Mouse (Mus musculus) granulocyte monocyte progenitor cell, adult 5-6 weeks (primary cell): Measurements from ENCODE around the gene Chek2. TPM values are rescaled to one million over a fixed set of nuclear protein-coding genes. Genes with fewer than 3 reads are reported as not detected.
"Not testable (repeated sequence)": the region's sequence is repeated elsewhere in the genome, so short reads cannot be mapped to it uniquely, and the experiment has no call there.

Experiments used
- ATAC-seq: replicated peaks from 2 replicates; pipeline ENCODE4 v1.8.0; 2016; ENCODE audit warnings: mild to moderate bottlenecking, moderate TSS enrichment, inconsistent platforms; ENCODE audit not compliant: poor library complexity, severe bottlenecking
- total RNA-seq, 2 experiments: library from RNA; stranded (forward) in 1 of 2; stranded (reverse) in 1 of 2; fragments of 200-712, 200-1000 nt in 1 of 2; fragments of >200 nt in 1 of 2; fragmentation: Nextera tagmentation in 1 of 2; gene quantifications; 2 replicates each; pipeline ENCODE4 v1.2.3; 2014 to 2017

Gene Chek2
- total RNA-seq, 2 experiments from 2014 or later: 22.6 to 32.6 TPM

DNA sequence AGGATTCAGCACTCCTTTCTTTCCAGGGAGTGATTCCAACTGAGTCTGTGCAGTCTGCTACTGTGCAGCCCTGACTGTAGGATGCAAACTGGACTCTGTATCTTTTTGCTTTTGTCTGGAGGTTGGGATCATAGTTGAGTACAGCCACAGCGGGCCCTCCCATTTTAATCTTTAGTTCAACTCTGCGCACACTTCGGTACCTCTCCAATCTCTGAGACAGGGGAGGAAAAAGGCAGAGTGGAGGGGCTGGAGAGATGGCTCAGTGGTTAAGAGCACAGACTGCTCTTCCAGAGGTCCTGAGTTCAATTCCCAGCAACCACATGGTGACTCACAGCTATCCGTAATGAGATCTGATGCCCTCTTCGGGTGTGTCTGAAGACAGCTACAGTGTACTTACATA, 1.8 kb upstream of the Chek2 start:
- ATAC-seq: not testable (repeated sequence)

GRCm38 (mm10) chr5:110839038-110839677, 621 bp upstream of the Chek2 start:
- no peak for ATAC-seq

GRCm38 (mm10) chr5:110840465-110840864, 686 bp downstream of the Chek2 start:
- peak; percentile 12; the same call in 1 of the 2 replicates for ATAC-seq

DNA sequence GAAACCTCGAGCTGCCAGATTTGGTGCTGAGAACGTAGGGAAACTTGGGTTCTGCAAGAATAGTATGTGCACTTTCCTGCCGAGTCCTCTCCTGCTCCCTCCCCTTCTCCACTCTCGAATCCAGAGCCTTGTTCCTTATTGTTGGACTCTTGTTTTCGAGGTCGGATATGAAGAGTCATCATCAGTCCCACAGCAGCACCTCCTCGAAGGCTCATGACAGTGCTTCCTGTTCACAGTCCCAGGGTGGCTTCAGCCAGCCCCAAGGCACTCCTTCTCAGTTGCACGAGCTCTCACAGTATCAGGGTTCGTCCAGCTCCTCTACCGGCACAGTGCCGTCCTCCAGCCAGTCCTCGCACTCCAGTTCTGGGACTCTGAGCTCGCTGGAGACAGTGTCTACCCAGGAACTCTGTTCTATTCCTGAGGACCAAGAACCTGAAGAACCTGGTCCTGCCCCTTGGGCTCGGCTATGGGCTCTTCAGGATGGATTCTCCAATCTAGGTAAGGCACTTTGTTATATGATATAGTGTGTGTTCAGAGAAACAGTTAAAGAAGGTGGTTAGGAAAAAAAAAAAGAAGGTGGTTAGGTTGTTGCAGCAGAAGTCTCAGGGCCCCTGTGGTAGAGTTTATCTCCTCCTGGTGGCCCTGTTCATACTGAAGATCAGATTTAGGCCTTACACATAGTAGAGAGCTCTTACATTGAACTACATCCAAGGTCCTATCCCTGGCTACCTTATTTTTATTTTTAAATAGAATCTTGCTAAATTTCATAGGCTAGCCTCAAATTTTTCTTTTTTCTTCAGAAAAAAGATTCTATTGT, 1.5 kb downstream of the Chek2 start:
- ATAC-seq: no peak

GRCm38 (mm10) chr5:110852990-110853389, 13.2 kb downstream of the Chek2 start:
- no peak for ATAC-seq

GRCm38 (mm10) chr5:110857091-110857490, 17.3 kb downstream of the Chek2 start:
- ATAC-seq: no peak

DNA sequence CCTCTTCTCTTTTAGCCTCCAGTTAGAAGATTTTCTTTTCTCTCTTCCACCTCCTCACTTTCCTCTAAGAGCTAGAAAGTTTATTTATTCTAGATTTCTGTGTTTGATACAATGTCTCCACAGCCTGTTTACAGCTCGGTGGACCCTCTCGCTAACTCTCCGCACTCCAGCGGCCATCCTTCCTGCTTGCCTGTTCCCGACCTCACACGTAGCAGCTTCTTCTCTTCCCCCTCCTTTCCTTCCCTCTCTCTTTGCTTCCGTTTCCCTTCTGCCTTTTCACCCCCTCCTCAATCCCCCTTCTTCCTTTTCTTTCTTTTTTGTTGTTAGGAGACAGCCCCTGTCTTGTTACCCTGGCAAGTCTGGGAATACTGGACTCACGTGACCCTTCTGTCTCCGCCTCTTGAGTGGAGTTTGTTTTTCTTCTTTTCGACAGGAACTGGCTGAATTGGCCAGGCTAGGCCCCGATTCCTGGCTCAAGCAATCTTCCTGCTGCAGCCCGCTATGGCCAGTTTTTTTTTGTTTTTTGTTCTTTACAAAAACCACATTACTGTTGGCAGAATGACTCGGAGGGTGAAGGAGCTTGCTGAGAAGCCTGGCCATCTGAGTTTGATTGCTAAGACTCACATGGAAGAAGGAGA, 19.4 kb downstream of the Chek2 start:
- no peak for ATAC-seq

DNA sequence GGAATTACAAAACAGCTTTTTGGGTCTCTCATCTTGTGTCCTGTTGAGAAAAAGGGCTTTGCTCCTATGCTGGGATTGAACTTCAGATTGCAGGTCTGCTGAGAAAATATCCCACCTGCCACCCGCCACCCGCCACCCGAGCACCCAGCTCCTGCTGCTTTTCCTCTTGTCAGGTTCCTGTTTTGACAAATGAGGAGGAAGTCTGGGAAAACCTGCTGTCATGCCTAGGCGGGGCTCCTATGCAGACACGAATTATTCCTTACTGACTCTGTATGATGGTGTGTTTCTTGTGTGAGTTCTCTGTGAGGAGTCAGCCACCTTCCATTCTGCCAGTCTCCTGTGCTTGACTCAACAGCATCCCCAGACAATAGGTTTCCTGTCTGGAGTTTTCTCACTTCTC, 20.7 kb downstream of the Chek2 start:
- ATAC-seq: 0 out of 2 replicates have a peak, but pooled peaks have one; percentile 30

DNA sequence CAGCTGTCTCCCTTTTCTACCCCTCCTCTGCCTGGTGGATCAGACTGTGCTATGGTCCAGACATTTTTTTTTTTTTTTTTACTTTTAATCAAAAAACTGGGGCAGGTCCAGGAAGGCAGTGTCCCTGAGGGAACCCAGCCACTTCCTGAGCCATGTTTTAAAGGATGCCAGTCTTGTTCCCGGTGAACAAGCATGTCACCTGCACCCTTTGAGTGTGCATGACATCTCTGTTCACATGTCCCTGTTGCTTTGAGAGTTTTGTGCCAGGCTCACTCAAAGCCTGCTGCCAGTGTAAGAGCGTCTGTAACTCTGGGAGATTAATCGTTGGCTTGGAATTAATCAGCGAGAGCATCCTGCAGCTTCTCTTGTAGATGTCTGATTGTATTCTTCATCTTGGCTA, 28.7 kb downstream of the Chek2 start:
- ATAC-seq: no peak

DNA sequence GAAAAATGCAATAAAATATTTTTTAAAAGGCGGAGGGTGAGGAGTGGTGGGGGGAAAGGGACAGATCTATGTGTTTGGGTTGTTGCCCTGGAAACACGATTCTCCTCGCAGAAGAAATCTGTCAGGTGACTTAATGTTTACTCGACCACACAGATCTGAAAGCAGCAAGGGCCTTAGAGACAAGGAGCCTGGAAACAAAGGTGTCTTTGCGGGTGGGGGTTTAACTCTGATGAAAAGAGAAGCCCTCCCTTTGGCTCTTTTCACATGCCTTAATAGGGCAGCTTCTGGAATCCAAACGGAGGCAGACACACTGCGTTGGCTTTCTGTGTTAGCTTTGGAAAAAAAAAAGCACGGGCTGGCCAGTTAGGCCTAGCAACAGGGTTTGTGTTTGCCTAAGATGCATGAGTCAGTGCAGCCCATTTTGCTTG, 29.5 kb downstream of the Chek2 start:
- ATAC-seq: no peak

DNA sequence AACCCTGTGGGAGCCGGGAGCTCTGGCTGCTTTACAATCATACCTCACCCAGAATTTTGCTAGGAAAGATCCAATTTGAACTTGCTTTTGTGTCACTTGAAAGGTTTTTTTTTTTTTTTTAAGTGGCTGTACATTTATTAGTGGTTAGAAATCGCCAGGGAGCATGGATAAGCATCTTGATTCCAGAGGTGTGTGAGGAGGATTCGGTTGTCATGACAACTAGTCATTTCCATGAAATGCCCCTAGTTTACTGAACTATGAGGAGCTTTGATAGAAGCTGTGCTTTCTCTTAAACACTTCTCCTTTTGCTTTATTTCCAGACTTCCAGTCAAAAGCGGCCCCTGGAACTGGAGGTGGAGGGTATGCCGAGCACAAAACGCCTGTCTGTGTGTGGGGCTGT, 33.4 kb downstream of the Chek2 start:
- no peak for ATAC-seq

DNA sequence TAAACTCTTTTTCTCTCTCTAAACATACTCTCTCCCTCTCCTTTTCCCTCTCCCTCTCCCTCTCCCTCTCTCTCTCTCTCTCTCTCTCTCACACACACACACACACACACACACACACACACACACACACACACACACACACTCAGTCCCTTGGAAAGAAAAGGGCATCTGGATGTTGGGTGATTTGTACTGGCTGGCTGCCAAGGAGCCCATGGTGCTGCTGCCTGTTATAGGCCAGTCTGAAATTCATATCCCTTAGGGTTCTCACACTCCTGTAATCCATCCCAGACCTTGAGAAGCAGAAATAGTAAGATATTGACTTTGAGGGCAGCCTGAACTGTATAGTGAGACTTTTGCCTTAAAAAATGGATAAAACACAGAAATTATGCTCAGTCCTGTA, 34.9 kb downstream of the Chek2 start:
- ATAC-seq: no peak

- ATAC-seq: no peak
Measured at GRCm38 (mm10) chr5:110875286-110875685, 35.5 kb downstream of the Chek2 start.

GRCm38 (mm10) chr5:110877666-110878505, 38.1 kb downstream of the Chek2 start:
- ATAC-seq: no peak

DNA sequence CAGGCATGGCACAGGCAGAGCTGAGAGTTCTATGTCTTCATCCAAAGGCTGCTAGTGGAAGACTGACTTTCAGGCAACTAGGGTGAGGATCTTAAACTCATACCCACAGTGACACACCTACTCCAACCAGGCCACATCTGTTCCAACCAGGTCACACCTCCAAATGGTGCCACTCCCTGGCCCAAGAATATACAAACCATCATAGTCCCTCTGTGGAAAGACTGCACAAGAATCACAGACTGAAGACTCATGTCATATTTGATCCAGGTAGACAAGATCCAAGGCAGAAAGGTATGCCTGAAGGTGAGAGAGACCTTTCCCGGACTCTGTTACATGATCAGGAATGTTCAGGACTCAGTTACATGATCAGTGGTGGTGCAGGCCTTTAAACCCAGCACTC, 38.7 kb downstream of the Chek2 start:
- ATAC-seq: not testable (repeated sequence)

DNA sequence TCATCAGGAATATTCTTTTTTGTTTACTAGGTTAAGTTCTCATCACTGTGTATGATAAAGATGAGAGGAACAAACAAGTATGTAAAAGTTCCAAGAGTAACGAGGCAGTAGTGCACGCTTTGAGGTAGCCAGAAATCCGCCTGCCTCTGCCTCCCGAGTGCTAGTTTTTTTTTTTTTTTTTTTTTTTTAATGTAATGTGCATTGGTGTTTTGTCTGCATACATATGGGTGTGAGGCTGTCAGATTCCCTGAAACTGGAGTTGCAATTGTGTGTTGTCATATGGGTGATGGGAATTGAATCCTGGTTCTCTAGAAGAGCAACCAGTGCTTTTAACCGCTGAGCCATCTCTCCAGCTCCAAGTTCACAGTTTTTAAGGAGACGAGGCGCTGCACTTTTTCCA, 39.3 kb downstream of the Chek2 start:
- no peak for ATAC-seq

DNA sequence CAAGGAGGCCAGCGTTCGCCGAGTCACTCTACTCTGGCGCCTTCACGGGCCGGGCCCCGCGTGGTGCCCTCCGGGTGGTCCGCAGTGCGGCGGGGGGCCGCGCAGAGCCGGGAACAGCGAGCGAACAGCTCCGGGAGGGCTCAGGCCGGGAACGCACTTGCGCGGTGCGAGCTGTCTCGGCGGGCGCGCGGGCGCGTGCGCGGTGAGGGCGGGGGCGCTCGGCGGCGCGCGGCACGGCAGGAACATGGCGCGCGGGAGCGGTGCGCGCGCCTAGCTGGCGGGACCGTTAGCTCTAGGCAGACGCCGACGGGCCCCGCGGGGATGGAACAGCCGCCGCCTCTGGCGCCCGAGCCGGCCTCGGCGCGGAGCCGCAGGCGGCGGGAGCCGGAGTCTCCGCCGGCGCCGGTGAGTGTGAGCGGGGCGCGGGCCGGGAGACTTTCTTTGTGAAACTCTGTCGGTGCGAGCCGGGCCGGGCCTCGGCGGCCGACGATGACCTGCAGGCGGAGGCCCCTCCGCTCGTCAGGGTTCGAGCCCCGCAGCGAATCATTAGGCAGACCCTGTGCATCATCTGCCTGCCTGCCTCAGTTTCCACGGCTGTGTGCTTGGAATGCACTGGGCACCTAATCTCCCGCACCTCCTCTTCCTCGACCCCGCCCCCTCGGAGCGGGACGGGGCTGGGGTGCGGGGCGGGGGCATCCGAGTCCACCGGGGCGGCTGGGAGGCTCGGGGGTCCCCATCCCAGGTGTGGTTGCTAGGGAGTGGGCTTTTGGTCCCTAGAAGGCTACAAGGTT, 40.0 kb downstream of the Chek2 start, which contains the start of gene Ttc28:
Gene Ttc28 (plus strand): TSS at position 220 of the 791 bp plus-strand sequence.
- peak; percentile 92 for ATAC-seq

- no peak for ATAC-seq
Measured at GRCm38 (mm10) chr5:110888596-110888995, 48.8 kb downstream of the Chek2 start.

- ATAC-seq: no peak
Measured at GRCm38 (mm10) chr5:110889945-110890344, 50.2 kb downstream of the Chek2 start.
